Comparison of ENCODE assay signal across 16 mouse cellular contexts in genomic region chr4:148500410-148500867, GRCm38 (mm10). TPM values are rescaled to one million over a fixed set of nuclear protein-coding genes. Genes with fewer than 3 reads are reported as not detected.
DNase-seq lines count a peak whose midpoint lies in the region; ATAC-seq lines count a peak whose summit lies in the region.
"Had no signal": no experiment of that assay in that cellular context is flagged by ENCODE, and none has a peak within 500 bp of the region (broad histone marks: within the 10 kb centered on the region; RNA-seq: fewer than 3 reads in every experiment).

Gene Angptl7 (minus strand): TSS chr4:148500460.

- no peak within 1 kb of the TSS for H3K9ac ChIP-seq in kidney, embryonic 16.5 days (replicated peaks; ENCODE audit: low read length)
- H3K9ac ChIP-seq in intestine, embryonic 16.5 days (ENCODE audit: low read depth, low read length), result no peak within 1 kb of the TSS
- no peak within 1 kb of the TSS for H3K9ac ChIP-seq in stomach, embryonic 16.5 days (ENCODE audit: low read length)
- H3K9ac ChIP-seq: forebrain, embryonic 12.5 days; lung, embryonic 15.5 days; neural tube, embryonic 13.5 days had no signal

- 53% methylated on average over 4 of the region's 4 CpGs for WGBS in kidney, embryonic 16.5 days
- 43% methylated on average over 4 of the region's 4 CpGs for WGBS in intestine, embryonic 16.5 days
- 40% methylated on average over 4 of the region's 4 CpGs for WGBS in stomach, embryonic 16.5 days

- peaks cover 9% of the 10 kb centered on the region for H3K4me1 ChIP-seq in kidney, embryonic 16.5 days (ENCODE audit: insufficient read depth, low read length)
- H3K4me1 ChIP-seq in intestine, embryonic 16.5 days (ENCODE audit: control insufficient read depth, insufficient read depth, low read length), result no peaks in the 10 kb centered on the region
- H3K4me1 ChIP-seq in stomach, embryonic 16.5 days (ENCODE audit: control insufficient read depth, insufficient read depth, low read length), result no peaks in the 10 kb centered on the region
- H3K4me1 ChIP-seq: forebrain, embryonic 12.5 days; lung, embryonic 15.5 days had no signal

- no peak within 1 kb of the TSS for H3K4me3 ChIP-seq in kidney, embryonic 16.5 days (ENCODE audit: low read length)
- H3K4me3 ChIP-seq in intestine, embryonic 16.5 days (ENCODE audit: low read length), result no peak within 1 kb of the TSS
- no peak within 1 kb of the TSS for H3K4me3 ChIP-seq in stomach, embryonic 16.5 days (replicated peaks; ENCODE audit: low read length)
- H3K4me3 ChIP-seq: forebrain, embryonic 12.5 days; lung, embryonic 15.5 days; neural tube, embryonic 13.5 days had no signal

- no peak within 1 kb of the TSS for H3K4me2 ChIP-seq in kidney, embryonic 16.5 days (replicated peaks; ENCODE audit: low read depth, low read length)
- H3K4me2 ChIP-seq in intestine, embryonic 16.5 days (ENCODE audit: low read depth, low read length), result no peak within 1 kb of the TSS
- H3K4me2 ChIP-seq in stomach, embryonic 16.5 days (ENCODE audit: low read depth, low read length), result no peak within 1 kb of the TSS
- H3K4me2 ChIP-seq: forebrain, embryonic 12.5 days; lung, embryonic 15.5 days; midbrain, embryonic 11.5 days; neural tube, embryonic 13.5 days had no signal

- no peak within 1 kb of the TSS for H3K27ac ChIP-seq in kidney, embryonic 16.5 days (ENCODE audit: low read length)
- H3K27ac ChIP-seq in intestine, embryonic 16.5 days (ENCODE audit: low read length), result no peak within 1 kb of the TSS
- H3K27ac ChIP-seq in stomach, embryonic 16.5 days (ENCODE audit: low read length), result peak within 1 kb of the TSS; percentile 7; the same call in 1 of the 2 replicates
- H3K27ac ChIP-seq: forebrain, embryonic 12.5 days; hindbrain, postnatal 0 days; lung, embryonic 15.5 days; neural tube, embryonic 13.5 days had no signal

- DNase-seq in adrenal gland, adult (ENCODE audit: inconsistent age in 2 of 2, low spot score in 1 of 2), result peak; percentile 27 to 52
- no peak for DNase-seq in adrenal gland, postnatal 25 days
- DNase-seq in kidney, adult 8-10 months, result peak; percentile 50 to 61
- no peak for DNase-seq in thymus, postnatal 10 days (ENCODE audit: low spot score in 2 of 2)
- no peak for DNase-seq in layer of hippocampus, postnatal 10 days (ENCODE audit: low spot score in 2 of 2)
- DNase-seq: adrenal gland, postnatal 36 days; cerebellum, adult 2 months; liver had no signal

- no peaks in the 10 kb centered on the region for H3K9me3 ChIP-seq in kidney, embryonic 16.5 days (ENCODE audit: low read length)
- no peaks in the 10 kb centered on the region for H3K9me3 ChIP-seq in intestine, embryonic 16.5 days (ENCODE audit: control insufficient read depth, low read length)
- no peaks in the 10 kb centered on the region for H3K9me3 ChIP-seq in stomach, embryonic 16.5 days (replicated peaks; ENCODE audit: control insufficient read depth, low read length)
- H3K9me3 ChIP-seq: forebrain, embryonic 12.5 days; lung, embryonic 15.5 days; neural tube, embryonic 13.5 days had no signal

- H3K27me3 ChIP-seq in kidney, embryonic 16.5 days (ENCODE audit: insufficient read depth, low read length), result no peaks in the 10 kb centered on the region
- H3K27me3 ChIP-seq in intestine, embryonic 16.5 days (replicated peaks; ENCODE audit: control insufficient read depth, insufficient read depth, low read length), result no peaks in the 10 kb centered on the region
- no peaks in the 10 kb centered on the region for H3K27me3 ChIP-seq in stomach, embryonic 16.5 days (ENCODE audit: control insufficient read depth, insufficient read depth, low read length)
- H3K27me3 ChIP-seq: forebrain, embryonic 12.5 days; lung, embryonic 15.5 days; neural tube, embryonic 13.5 days had no signal

- no peak for ATAC-seq in kidney, embryonic 16.5 days (ENCODE audit: low FRiP score, low TSS enrichment)
- ATAC-seq in intestine, embryonic 16.5 days, result 0 out of 2 replicates have a peak, but pooled peaks have one; percentile 40
- peak; percentile 61; the same call in 1 of the 2 replicates for ATAC-seq in stomach, embryonic 16.5 days (ENCODE audit: insufficient read depth, low FRiP score)
- ATAC-seq: hindbrain, postnatal 0 days had no signal

- H3K36me3 ChIP-seq in kidney, embryonic 16.5 days (ENCODE audit: insufficient read depth, low read length), result peaks cover 45% of the 10 kb centered on the region
- H3K36me3 ChIP-seq in intestine, embryonic 16.5 days (ENCODE audit: control insufficient read depth, insufficient read depth, low read length), result peaks cover 12% of the 10 kb centered on the region
- H3K36me3 ChIP-seq in stomach, embryonic 16.5 days (ENCODE audit: control insufficient read depth, insufficient read depth, low read length), result no peaks in the 10 kb centered on the region

RNA-seq across cellular contexts. Expression of gene Angptl7, which starts in this region (rescaled TPM):
- 0.52 and 1.3 TPM in 2 replicates for total RNA-seq in adrenal gland, postnatal 25 days (2021)
- polyA plus RNA-seq in kidney, embryonic 16.5 days (2015; fragmentation: Nextera tagmentation; extraction: Ambion mirVana), result 1.8 and 2.0 TPM in 2 replicates
- polyA plus RNA-seq in intestine, embryonic 16.5 days (2015; fragmentation: Nextera tagmentation; extraction: Ambion mirVana), result 1.1 TPM in 2 replicates
- 6.5 and 7.4 TPM in 2 replicates for polyA plus RNA-seq in stomach, embryonic 16.5 days (2015; fragmentation: Nextera tagmentation; extraction: Ambion mirVana)
- total RNA-seq in layer of hippocampus, postnatal 10 days (2021), result under 1 TPM; 0.20 to 0.21 TPM

Comparison
In these comparisons a context has a peak if more than half of its experiments do, and no peak if none do; other contexts are left out.
1. DNase-seq: peak in adrenal gland, adult (2 of 2) and kidney, adult 8-10 months (2 of 2); none in adrenal gland, postnatal 25 days (single experiment), thymus, postnatal 10 days (0 of 2) and layer of hippocampus, postnatal 10 days (0 of 2).